Mouse (Mus musculus) heart, adult 2 months (tissue): ENCODE measurements around the gene Fndc3b. TPM values are rescaled to one million over a fixed set of nuclear protein-coding genes. Genes with fewer than 3 reads are reported as not detected.

Experiments
- DNase-seq, 2 experiments: peaks; one replicate each; pipeline ENCODE4 v3.0.0; 2021
- H3K27ac ChIP-seq: fragments of 200-600 bp; 2 replicates; pipeline ENCODE4 v1.8.1; 2022
- H3K27me3 ChIP-seq: fragments of 200-500 bp; 2 replicates; pipeline ENCODE4 v1.6.1; 2012; ENCODE audit warnings: mild to moderate bottlenecking, low read length, inconsistent platforms, mixed read lengths; ENCODE audit not compliant: control insufficient read depth, insufficient read depth
- H3K36me3 ChIP-seq: fragments of 200-500 bp; 2 replicates; pipeline ENCODE4 v1.6.1; 2012; ENCODE audit warnings: low read length, inconsistent platforms; ENCODE audit not compliant: control insufficient read depth, insufficient read depth
- H3K4me1 ChIP-seq: fragments of 200-500 bp; 2 replicates; pipeline ENCODE4 v1.6.1; 2011; ENCODE audit warnings: low read length; ENCODE audit not compliant: control insufficient read depth, insufficient read depth
- H3K4me3 ChIP-seq: fragments of 200-600 bp; 2 replicates; pipeline ENCODE4 v1.8.1; 2022
- H3K79me2 ChIP-seq: fragments of 200-500 bp; replicated peaks from 2 replicates; pipeline ENCODE4 v1.6.1; 2012; ENCODE audit warnings: mild to moderate bottlenecking, inconsistent platforms, low read length, moderate library complexity, mixed read lengths; ENCODE audit not compliant: control insufficient read depth, insufficient read depth
- H3K9ac ChIP-seq: fragments of 200-500 bp; 2 replicates; pipeline ENCODE4 v1.6.1; 2012; ENCODE audit warnings: low read depth, mild to moderate bottlenecking, control low read depth, inconsistent platforms, low read length, mixed read lengths
- CTCF ChIP-seq: fragments of 200-600 bp; IDR thresholded peaks from 2 replicates; pipeline ENCODE4 v1.8.1; 2022; ENCODE audit warnings: antibody characterized with exemption, mild to moderate bottlenecking, moderate library complexity
- EP300 ChIP-seq: fragments of 200-500 bp; IDR thresholded peaks from 2 replicates; pipeline ENCODE4 v1.6.1; 2011; ENCODE audit warnings: low read depth, low read length, control low read depth; ENCODE audit not compliant: insufficient read depth
- POLR2A ChIP-seq: fragments of 200-500 bp; IDR thresholded peaks from 2 replicates; pipeline ENCODE4 v1.6.1; 2011; ENCODE audit warnings: mild to moderate bottlenecking, low read depth, low read length, control low read depth; ENCODE audit not compliant: insufficient read depth
- WGBS: fragments of 180-500 bp; shearing (Covaris S2); methylation state at CpG from one replicate; pipeline ENCODE4 v1.1.7; 2018; 5-methylcytosine and 5-hydroxymethylcytosine counted together
- intact Hi-C: fragments of 180-260 bp; cut with DNase I; formaldehyde crosslinking; loops from one replicate; pipeline ENCODE4 v1.15.1; 2025
- polyA plus RNA-seq: library from polyadenylated mRNA; depleted of rRNA; stranded (reverse); fragments of >200 nt; gene quantifications from 2 replicates; pipeline ENCODE4 v1.2.3, GENCODE M21; 2012
- total RNA-seq, 2 experiments: library from RNA; stranded (reverse); gene quantifications; 2 replicates each; pipeline ENCODE4 v1.2.3; 2021

Gene Fndc3b
- total and polyA plus RNA-seq, 3 experiments, result 15.3 to 57.4 (median 52.1) TPM

GRCm38 (mm10) chr3:27735113-27735512, 24.0 kb upstream of the Fndc3b start:
- no peaks in the 10 kb centered on the region for H3K79me2 ChIP-seq
- no peaks in the 10 kb centered on the region for H3K4me1 ChIP-seq
- WGBS, result 78% methylated on average over 5 of the region's 5 CpGs
- H3K27me3 ChIP-seq, result no peaks in the 10 kb centered on the region
- intact Hi-C loops, result no loop called here
- H3K27ac ChIP-seq, result no peak overlapping the region
- H3K36me3 ChIP-seq, result no peaks in the 10 kb centered on the region
- no peak for TF ChIP-seq POLR2A
- TF ChIP-seq EP300, result no peak
- TF ChIP-seq CTCF, result no peak
- no peak overlapping the region for H3K4me3 ChIP-seq
- DNase-seq, result no peak
- no peak overlapping the region for H3K9ac ChIP-seq

GRCm38 (mm10) chr3:27728798-27729782, 18.0 kb upstream of the Fndc3b start:
- no peak overlapping the region for H3K27ac ChIP-seq
- H3K9ac ChIP-seq, result no peak overlapping the region
- H3K4me1 ChIP-seq, result no peaks in the 10 kb centered on the region
- TF ChIP-seq EP300, result no peak
- TF ChIP-seq CTCF, result no peak
- H3K27me3 ChIP-seq, result no peaks in the 10 kb centered on the region
- no peaks in the 10 kb centered on the region for H3K79me2 ChIP-seq
- 85% methylated on average over 8 of the region's 8 CpGs for WGBS
- no peak for DNase-seq
- H3K36me3 ChIP-seq, result no peaks in the 10 kb centered on the region
- intact Hi-C loops, result no loop called here
- no peak overlapping the region for H3K4me3 ChIP-seq

- Histone ChIP-seq H3K27me3 (no peaks in the 10 kb centered on the region), H3K79me2 (no peaks in the 10 kb centered on the region)
- 19% methylated on average over 7 of the region's 7 CpGs for WGBS
Measured at GRCm38 (mm10) chr3:27728176-27728575, 17.1 kb upstream of the Fndc3b start.

GRCm38 (mm10) chr3:27725752-27726151, 14.6 kb upstream of the Fndc3b start:
- H3K27ac ChIP-seq, result peak overlapping the region; percentile 72

More at GRCm38 (mm10) chr3:27728176-27728575, 17.1 kb upstream of the Fndc3b start:
- H3K9ac ChIP-seq, result no peak overlapping the region
- DNase-seq, result no peak
- H3K36me3 ChIP-seq, result no peaks in the 10 kb centered on the region
- H3K27ac ChIP-seq, result no peak overlapping the region
- TF ChIP-seq EP300 (no peak), POLR2A (no peak), CTCF (no peak)
- H3K4me3 ChIP-seq, result no peak overlapping the region
- intact Hi-C loops, result no loop called here
- no peaks in the 10 kb centered on the region for H3K4me1 ChIP-seq

GRCm38 (mm10) chr3:27724208-27724607, 13.1 kb upstream of the Fndc3b start:
- H3K27ac ChIP-seq, result no peak overlapping the region
- DNase-seq, result no peak
- intact Hi-C loops, result no loop called here
- no peaks in the 10 kb centered on the region for H3K4me1 ChIP-seq
- no peaks in the 10 kb centered on the region for H3K27me3 ChIP-seq
- H3K9ac ChIP-seq, result no peak overlapping the region
- no peaks in the 10 kb centered on the region for H3K79me2 ChIP-seq
- H3K4me3 ChIP-seq, result no peak overlapping the region
- H3K36me3 ChIP-seq, result no peaks in the 10 kb centered on the region
- no peak for TF ChIP-seq POLR2A
- no peak for TF ChIP-seq CTCF
- no peak for TF ChIP-seq EP300
- 88% methylated on average over 8 of the region's 8 CpGs for WGBS

More at GRCm38 (mm10) chr3:27725752-27726151, 14.6 kb upstream of the Fndc3b start:
- peak; percentile 42 to 64 for DNase-seq
- H3K36me3 ChIP-seq, result no peaks in the 10 kb centered on the region
- TF ChIP-seq EP300 (peak; percentile 84), POLR2A (peak; percentile 24; the same call in 1 of the 2 replicates), CTCF (no peak)
- 62% methylated on average over 6 of the region's 6 CpGs for WGBS
- intact Hi-C loops, result no loop called here
- no peak overlapping the region for H3K9ac ChIP-seq
- H3K79me2 ChIP-seq, result no peaks in the 10 kb centered on the region
- no peaks in the 10 kb centered on the region for H3K27me3 ChIP-seq
- H3K4me3 ChIP-seq, result no peak overlapping the region
- no peaks in the 10 kb centered on the region for H3K4me1 ChIP-seq

- H3K9ac ChIP-seq, result no peak overlapping the region
- intact Hi-C loops, result no loop called here
- H3K4me1 ChIP-seq, result no peaks in the 10 kb centered on the region
- no peaks in the 10 kb centered on the region; the same call in 1 of the 2 replicates for H3K27me3 ChIP-seq
- no peak overlapping the region for H3K27ac ChIP-seq
- DNase-seq, result no peak
- 73% methylated on average over 5 of the region's 5 CpGs for WGBS
- TF ChIP-seq POLR2A (no peak), CTCF (no peak), EP300 (no peak)
- H3K4me3 ChIP-seq, result no peak overlapping the region
- H3K79me2 ChIP-seq, result no peaks in the 10 kb centered on the region
- H3K36me3 ChIP-seq, result no peaks in the 10 kb centered on the region
Measured at GRCm38 (mm10) chr3:27718829-27719365, 7.8 kb upstream of the Fndc3b start.
